Mouse (Mus musculus): ENCODE data around the gene Brip1.

GRCm38 (mm10) chr11:86075371-86075770, 125.6 kb downstream of the Brip1 start:
- TF ChIP-seq CTCF (IDR thresholded peaks at IDR 0.05; ENCODE audit: control insufficient read depth, insufficient read depth, insufficient read length) (no peak), MAX (IDR thresholded peaks at IDR 0.05) (no peak), USF1 (IDR thresholded peaks at IDR 0.05; ENCODE audit: low read depth) (no peak), MYOD1 (IDR thresholded peaks at IDR 0.05; ENCODE audit: control insufficient read depth, insufficient read length, low read depth) (no peak), MYOG (IDR thresholded peaks at IDR 0.05; ENCODE audit: control insufficient read depth, extremely low read depth, insufficient read length) (no peak), CEBPB (IDR thresholded peaks at IDR 0.05; ENCODE audit: low read depth) (no peak), FOSL1 (IDR thresholded peaks at IDR 0.05; ENCODE audit: insufficient read depth, low read length, poor library complexity, severe bottlenecking) (no peak)
